Mouse (Mus musculus) gastrocnemius, adult 2 months (tissue): ENCODE results near the gene Pdxdc1. TPM values are rescaled to one million over a fixed set of nuclear protein-coding genes. Genes with fewer than 3 reads are reported as not detected.
A peak's percentile ranks its signal among the peaks of the same experiment; 100 is the strongest.
"Not testable (repeated sequence)": the region's sequence is repeated elsewhere in the genome, so short reads cannot be mapped to it uniquely, and the experiment has no call there.

Experiments used
- DNase-seq: peaks from one replicate; pipeline ENCODE4 v3.0.0; 2022
- H3K27ac ChIP-seq: fragments of 200-600 bp; 2 replicates; pipeline ENCODE4 v1.8.1; 2022; ENCODE audit warnings: mild to moderate bottlenecking
- H3K4me3 ChIP-seq: fragments of 200-600 bp; 2 replicates; pipeline ENCODE4 v1.8.1; 2022; ENCODE audit warnings: mild to moderate bottlenecking, moderate library complexity
- CTCF ChIP-seq: fragments of 200-600 bp; IDR thresholded peaks from 2 replicates; pipeline ENCODE4 v1.8.1; 2022; ENCODE audit warnings: antibody characterized with exemption, mild to moderate bottlenecking, moderate library complexity
- intact Hi-C: fragments of 180-260 bp; cut with DNase I; formaldehyde crosslinking; loops from one replicate; pipeline ENCODE4 v1.15.1; 2025
- total RNA-seq, 2 experiments: library from RNA; stranded (reverse); gene quantifications; 2 replicates each; pipeline ENCODE4 v1.2.3; 2021

Gene Pdxdc1
- total RNA-seq, 2 experiments from 2014 or later = 48.1 to 53.4 TPM

GRCm38 (mm10) chr16:13867910-13868514, 34.9 kb downstream of the Pdxdc1 start:
- DNase-seq = peak; percentile 23
- TF ChIP-seq CTCF = no peak
- peak overlapping the region; percentile 66 for H3K4me3 ChIP-seq
- H3K27ac ChIP-seq = peak overlapping the region; percentile 66
- intact Hi-C loops = no loop called here

- DNase-seq, H3K4me3 ChIP-seq, intact Hi-C loops: not testable (repeated sequence)
- H3K27ac ChIP-seq = peak overlapping the region; percentile 66; the same call in 1 of the 2 replicates
Observed at GRCm38 (mm10) chr16:13867406-13867805, 35.5 kb downstream of the Pdxdc1 start.

- no peak for DNase-seq
- TF ChIP-seq CTCF = no peak
- intact Hi-C loops = no loop called here
- H3K4me3 ChIP-seq = no peak overlapping the region
- no peak overlapping the region for H3K27ac ChIP-seq
Observed at GRCm38 (mm10) chr16:13866616-13867015, 36.3 kb downstream of the Pdxdc1 start.

GRCm38 (mm10) chr16:13866076-13866475, 36.9 kb downstream of the Pdxdc1 start:
- intact Hi-C loops = no loop called here
- Histone ChIP-seq H3K27ac (no peak overlapping the region), H3K4me3 (no peak overlapping the region)
- DNase-seq = no peak
- no peak for TF ChIP-seq CTCF

- Histone ChIP-seq H3K27ac (no peak overlapping the region), H3K4me3 (no peak overlapping the region)
- intact Hi-C loops = no loop called here
- no peak for DNase-seq
- no peak for TF ChIP-seq CTCF
Observed at GRCm38 (mm10) chr16:13853886-13854285, 49.0 kb downstream of the Pdxdc1 start.

- intact Hi-C loops = no loop called here
- H3K4me3 ChIP-seq = no peak overlapping the region
- H3K27ac ChIP-seq = no peak overlapping the region
- DNase-seq = no peak
- no peak for TF ChIP-seq CTCF
Observed at GRCm38 (mm10) chr16:13851446-13851845, 51.5 kb downstream of the Pdxdc1 start.

GRCm38 (mm10) chr16:13848310-13848709, 54.6 kb downstream of the Pdxdc1 start:
- no peak for TF ChIP-seq CTCF
- Histone ChIP-seq H3K27ac (peak overlapping the region; percentile 31; the same call in 1 of the 2 replicates), H3K4me3 (no peak overlapping the region)
- DNase-seq = no peak
- intact Hi-C loops = no loop called here

GRCm38 (mm10) chr16:13846675-13847074, 56.3 kb downstream of the Pdxdc1 start:
- no peak for TF ChIP-seq CTCF
- Histone ChIP-seq H3K4me3 (no peak overlapping the region), H3K27ac (no peak overlapping the region)
- DNase-seq = no peak
- intact Hi-C loops = no loop called here

- intact Hi-C loops = no loop called here
- DNase-seq = no peak
- no peak for TF ChIP-seq CTCF
Observed at GRCm38 (mm10) chr16:13845031-13845430, 57.9 kb downstream of the Pdxdc1 start.

GRCm38 (mm10) chr16:13840956-13841355, 62.0 kb downstream of the Pdxdc1 start:
- no peak overlapping the region for H3K4me3 ChIP-seq
- no peak for TF ChIP-seq CTCF
- intact Hi-C loops = no loop called here
- H3K27ac ChIP-seq = no peak overlapping the region
- DNase-seq = no peak

More at GRCm38 (mm10) chr16:13845031-13845430, 57.9 kb downstream of the Pdxdc1 start:
- Histone ChIP-seq H3K27ac (no peak overlapping the region), H3K4me3 (no peak overlapping the region)

GRCm38 (mm10) chr16:13840056-13840455, 62.9 kb downstream of the Pdxdc1 start:
- intact Hi-C loops = no loop called here

GRCm38 (mm10) chr16:13834382-13834781, 68.5 kb downstream of the Pdxdc1 start:
- H3K27ac ChIP-seq = no peak overlapping the region
- TF ChIP-seq CTCF = no peak
- no peak for DNase-seq
- H3K4me3 ChIP-seq = no peak overlapping the region
- intact Hi-C loops = no loop called here

More at GRCm38 (mm10) chr16:13840056-13840455, 62.9 kb downstream of the Pdxdc1 start:
- no peak overlapping the region for H3K4me3 ChIP-seq
- H3K27ac ChIP-seq = no peak overlapping the region
- DNase-seq = no peak
- TF ChIP-seq CTCF = no peak

- intact Hi-C loops = no loop called here
- H3K27ac ChIP-seq = no peak overlapping the region
- TF ChIP-seq CTCF = no peak
- no peak overlapping the region for H3K4me3 ChIP-seq
- no peak for DNase-seq
Observed at GRCm38 (mm10) chr16:13831606-13832005, 71.3 kb downstream of the Pdxdc1 start.

GRCm38 (mm10) chr16:13830444-13830843, 72.5 kb downstream of the Pdxdc1 start:
- DNase-seq = no peak
- intact Hi-C loops = no loop called here
- TF ChIP-seq CTCF = peak; percentile 9; the same call in 1 of the 2 replicates
- no peak overlapping the region for H3K4me3 ChIP-seq
- H3K27ac ChIP-seq = no peak overlapping the region
